Mouse (Mus musculus): ENCODE measurements around the gene Rnase2b. TPM values are rescaled to one million over a fixed set of nuclear protein-coding genes. Genes with fewer than 3 reads are reported as not detected.
"Not testable (repeated sequence)": the region's sequence is repeated elsewhere in the genome, so short reads cannot be mapped to it uniquely, and the experiment has no call there.

Gene Rnase2b
- not detected in 2 replicates for polyA plus RNA-seq (2016; fragmentation: Nextera tagmentation; extraction: Ambion mirVana)

GRCm38 (mm10) chr14:51161976-51162375, at the start of gene Rnase2b:
Gene Rnase2b, plus strand, starts transcription at chr14:51162260.
- H3K27ac ChIP-seq; DNase-seq (ENCODE audit: low spot score); H3K36me3 ChIP-seq; H3K27me3 ChIP-seq (ENCODE audit: insufficient read depth, poor library complexity, severe bottlenecking); H3K4me3 ChIP-seq; H3K9me3 ChIP-seq; H3K4me1 ChIP-seq (replicated peaks): not testable (repeated sequence)
- 91% methylated on average over 3 of the region's 3 CpGs for WGBS

DNA sequence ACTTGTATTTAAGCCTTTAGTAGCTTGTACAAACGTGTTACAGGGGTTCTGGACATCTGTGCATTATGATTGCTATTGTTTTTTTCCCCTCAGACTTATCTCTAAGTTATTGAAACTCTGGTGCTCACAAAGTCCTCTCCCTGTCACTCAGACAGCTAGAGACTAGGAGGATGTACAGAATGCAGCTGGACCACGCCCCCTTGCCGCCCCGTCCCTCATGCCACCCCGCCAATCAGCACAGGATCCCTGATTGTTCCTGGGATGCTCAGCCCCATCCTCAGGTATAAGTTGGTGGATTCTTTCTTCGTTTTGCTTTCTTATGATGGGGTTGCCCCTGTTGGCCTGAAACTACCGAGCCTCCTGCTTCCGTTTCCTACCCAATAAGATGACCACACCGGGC, 48.6 kb upstream of the Rnase2b start:
- no peaks in the 10 kb centered on the region for H3K27me3 ChIP-seq (ENCODE audit: insufficient read depth, poor library complexity, severe bottlenecking)
- H3K4me3 ChIP-seq, result no peak overlapping the region; the same call in 1 of the 2 replicates
- no peak overlapping the region for H3K27ac ChIP-seq
- WGBS, result 32% methylated on average over 9 of the region's 9 CpGs
- H3K36me3 ChIP-seq, result no peaks in the 10 kb centered on the region
- H3K9me3 ChIP-seq, result 0 out of 2 replicates have a peak, but pooled peaks cover 5% of the 10 kb centered on the region
- H3K4me1 ChIP-seq (replicated peaks), result peaks cover 9% of the 10 kb centered on the region; the same call in 1 of the 2 replicates
- no peak for DNase-seq (ENCODE audit: low spot score)

DNA sequence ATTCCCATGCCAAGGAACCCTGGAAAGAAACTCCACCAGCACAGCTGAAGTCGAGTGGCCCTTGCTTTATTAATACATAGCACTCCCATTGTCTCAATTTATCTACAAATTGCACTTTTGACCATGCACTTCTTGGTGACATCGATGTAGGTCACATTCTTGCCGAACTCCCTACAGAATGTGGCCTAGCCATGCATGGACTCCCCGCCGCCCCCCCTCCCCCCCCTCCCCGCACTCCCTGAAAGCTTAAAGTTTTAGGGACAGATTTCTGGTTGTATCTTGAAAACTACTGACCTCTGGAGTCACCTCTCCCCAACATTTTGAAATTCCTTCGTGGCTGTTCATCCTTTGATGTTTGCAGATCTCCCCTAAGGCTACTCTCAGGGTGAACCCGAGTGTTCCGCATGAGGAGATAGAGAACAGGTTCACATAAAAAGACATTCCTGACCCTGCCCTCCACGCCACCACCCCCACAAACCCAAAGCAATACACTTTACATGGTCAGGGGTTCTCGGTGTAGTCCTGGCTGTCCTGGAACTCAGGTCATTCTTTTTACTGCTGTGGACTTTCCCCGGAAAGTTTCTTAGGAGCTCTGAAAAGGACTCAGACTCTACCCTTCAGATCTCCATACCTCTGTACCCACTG, 48.0 kb upstream of the Rnase2b start, which contains the start of gene Eddm3b:
Eddm3b (plus strand) TSS at position 511 of the 645 bp plus-strand sequence.
- 42% methylated on average over 12 of the region's 12 CpGs for WGBS
- no peak within 1 kb of the TSS; the same call in 1 of the 2 replicates for H3K4me3 ChIP-seq
- no peak within 1 kb of the TSS for H3K27ac ChIP-seq
- peaks cover 9% of the 10 kb centered on the region; the same call in 1 of the 2 replicates for H3K4me1 ChIP-seq (replicated peaks)
- no peak for DNase-seq (ENCODE audit: low spot score)
- 0 out of 2 replicates have a peak, but pooled peaks cover 5% of the 10 kb centered on the region for H3K9me3 ChIP-seq
- no peaks in the 10 kb centered on the region for H3K27me3 ChIP-seq (ENCODE audit: insufficient read depth, poor library complexity, severe bottlenecking)
- H3K36me3 ChIP-seq, result no peaks in the 10 kb centered on the region

DNA sequence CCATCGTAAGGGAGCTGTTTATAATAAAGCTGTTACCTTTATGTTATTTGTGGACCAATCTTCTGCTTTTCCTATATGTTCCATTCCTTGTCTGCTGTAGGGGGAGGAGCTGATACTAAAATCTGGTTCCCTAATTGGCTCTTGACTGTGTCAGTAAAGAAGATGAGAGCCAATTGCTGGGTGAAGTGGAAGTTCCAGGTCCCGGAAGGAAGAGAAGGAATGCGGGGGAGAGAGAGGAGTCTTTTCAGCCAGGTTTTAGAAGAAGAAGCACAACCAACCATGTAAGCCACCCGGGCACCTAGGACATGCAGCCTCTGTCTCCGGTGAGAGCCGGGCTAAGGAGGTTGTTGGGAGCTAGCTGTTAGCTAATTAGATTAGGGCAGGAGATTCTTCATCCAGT, 36.4 kb upstream of the Rnase2b start:
- Histone ChIP-seq H3K4me1 (replicated peaks) (peaks cover 6% of the 10 kb centered on the region), H3K4me3 (no peak overlapping the region), H3K36me3 (no peaks in the 10 kb centered on the region), H3K27ac (no peak overlapping the region), H3K27me3 (ENCODE audit: insufficient read depth, poor library complexity, severe bottlenecking) (no peaks in the 10 kb centered on the region), H3K9me3 (0 out of 2 replicates have a peak, but pooled peaks cover 3% of the 10 kb centered on the region)
- DNase-seq (ENCODE audit: low spot score), result no peak
- 85% methylated on average over 6 of the region's 6 CpGs for WGBS

DNA sequence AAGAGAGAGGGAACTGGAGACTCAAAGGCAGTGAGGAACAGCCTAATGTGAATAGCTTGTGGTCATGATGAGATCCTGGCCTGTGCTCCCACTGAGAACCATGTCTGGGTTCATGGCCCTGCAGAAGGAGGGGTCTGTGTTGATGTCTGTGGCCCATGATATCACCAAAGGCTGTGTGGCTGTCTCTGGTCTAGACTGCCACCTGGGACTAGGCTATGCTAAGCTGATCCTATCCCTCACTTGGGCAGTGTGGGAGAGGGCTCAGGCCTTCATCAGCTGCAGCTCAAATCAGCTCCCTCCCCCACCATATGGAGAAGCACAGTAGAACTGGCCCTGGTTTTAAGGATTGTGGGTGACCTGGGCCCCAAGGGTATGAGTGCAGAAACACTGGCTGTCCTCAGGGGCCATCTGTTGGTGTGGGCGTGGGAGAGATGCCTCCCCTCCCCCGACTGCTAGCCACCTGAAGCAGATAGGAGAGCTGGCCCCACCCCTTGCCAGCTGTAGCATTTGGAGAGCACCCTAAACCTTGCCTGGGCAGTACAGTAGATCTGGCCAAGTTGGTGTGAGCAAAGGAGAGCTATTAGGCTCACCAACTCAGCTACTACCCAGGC, 34.3 kb upstream of the Rnase2b start:
- H3K4me1 ChIP-seq (replicated peaks), result peaks cover 2% of the 10 kb centered on the region
- no peaks in the 10 kb centered on the region for H3K27me3 ChIP-seq (ENCODE audit: insufficient read depth, poor library complexity, severe bottlenecking)
- no peak for DNase-seq (ENCODE audit: low spot score)
- 0 out of 2 replicates have a peak, but pooled peaks cover 3% of the 10 kb centered on the region for H3K9me3 ChIP-seq
- H3K36me3 ChIP-seq, result no peaks in the 10 kb centered on the region
- H3K27ac ChIP-seq, result peak overlapping the region; percentile 2; the same call in 1 of the 2 replicates
- WGBS, result 67% methylated on average over 2 of the region's 2 CpGs
- H3K4me3 ChIP-seq, result no peak overlapping the region

- Histone ChIP-seq H3K4me3 (no peak overlapping the region), H3K9me3 (0 out of 2 replicates have a peak, but pooled peaks cover 3% of the 10 kb centered on the region), H3K27me3 (ENCODE audit: insufficient read depth, poor library complexity, severe bottlenecking) (no peaks in the 10 kb centered on the region), H3K36me3 (no peaks in the 10 kb centered on the region), H3K4me1 (replicated peaks) (no peaks in the 10 kb centered on the region), H3K27ac (no peak overlapping the region)
- no peak for DNase-seq (ENCODE audit: low spot score)
- WGBS, result 85% methylated on average over 9 of the region's 9 CpGs
Observed at GRCm38 (mm10) chr14:51128775-51129623, 33.1 kb upstream of the Rnase2b start.

DNA sequence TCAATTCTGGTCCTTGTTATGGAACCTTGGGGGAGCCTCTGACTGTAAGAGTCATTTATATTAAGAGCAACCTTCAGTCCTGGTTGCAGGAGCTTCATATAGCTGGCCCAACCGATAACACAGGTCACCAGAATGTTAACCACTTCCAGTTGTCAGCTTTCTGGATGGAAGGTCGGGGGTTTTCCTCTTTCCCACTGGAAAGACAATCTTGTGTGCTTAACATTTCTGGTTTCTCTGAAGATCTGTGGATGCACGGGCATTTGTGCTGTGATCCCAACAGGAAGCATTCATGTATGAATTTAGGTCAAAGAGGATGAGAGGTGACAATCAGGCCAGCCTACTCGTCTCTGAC, 32.5 kb upstream of the Rnase2b start:
- Histone ChIP-seq H3K27ac (no peak overlapping the region), H3K4me1 (replicated peaks) (no peaks in the 10 kb centered on the region), H3K9me3 (0 out of 2 replicates have a peak, but pooled peaks cover 3% of the 10 kb centered on the region), H3K4me3 (no peak overlapping the region), H3K27me3 (ENCODE audit: insufficient read depth, poor library complexity, severe bottlenecking) (no peaks in the 10 kb centered on the region), H3K36me3 (no peaks in the 10 kb centered on the region)
- 76% methylated on average over 4 of the region's 4 CpGs for WGBS
- DNase-seq (ENCODE audit: low spot score), result no peak

GRCm38 (mm10) chr14:51130315-51130940, 31.6 kb upstream of the Rnase2b start:
- no peaks in the 10 kb centered on the region for H3K27me3 ChIP-seq (ENCODE audit: insufficient read depth, poor library complexity, severe bottlenecking)
- no peak overlapping the region for H3K4me3 ChIP-seq
- WGBS, result 92% methylated on average over 9 of the region's 9 CpGs
- no peaks in the 10 kb centered on the region for H3K36me3 ChIP-seq
- 0 out of 2 replicates have a peak, but pooled peaks cover 3% of the 10 kb centered on the region for H3K9me3 ChIP-seq
- no peaks in the 10 kb centered on the region for H3K4me1 ChIP-seq (replicated peaks)
- no peak overlapping the region for H3K27ac ChIP-seq
- no peak for DNase-seq (ENCODE audit: low spot score)

GRCm38 (mm10) chr14:51131086-51131815, 30.8 kb upstream of the Rnase2b start:
- no peak overlapping the region for H3K4me3 ChIP-seq
- no peak overlapping the region for H3K27ac ChIP-seq
- WGBS, result 80% methylated on average over 7 of the region's 7 CpGs
- no peaks in the 10 kb centered on the region for H3K4me1 ChIP-seq (replicated peaks)
- no peak for DNase-seq (ENCODE audit: low spot score)
- H3K36me3 ChIP-seq, result no peaks in the 10 kb centered on the region
- no peaks in the 10 kb centered on the region for H3K9me3 ChIP-seq
- H3K27me3 ChIP-seq (ENCODE audit: insufficient read depth, poor library complexity, severe bottlenecking), result no peaks in the 10 kb centered on the region

GRCm38 (mm10) chr14:51132372-51132771, 29.7 kb upstream of the Rnase2b start:
- no peak for DNase-seq (ENCODE audit: low spot score)
- 93% methylated on average over 4 of the region's 4 CpGs for WGBS
- Histone ChIP-seq H3K27ac (no peak overlapping the region), H3K9me3 (no peaks in the 10 kb centered on the region), H3K36me3 (no peaks in the 10 kb centered on the region), H3K4me3 (no peak overlapping the region), H3K4me1 (replicated peaks) (no peaks in the 10 kb centered on the region), H3K27me3 (ENCODE audit: insufficient read depth, poor library complexity, severe bottlenecking) (no peaks in the 10 kb centered on the region)

- no peaks in the 10 kb centered on the region for H3K36me3 ChIP-seq
- no peaks in the 10 kb centered on the region for H3K9me3 ChIP-seq
- no peak overlapping the region for H3K4me3 ChIP-seq
- no peaks in the 10 kb centered on the region for H3K4me1 ChIP-seq (replicated peaks)
- no peak overlapping the region for H3K27ac ChIP-seq
- no peak for DNase-seq (ENCODE audit: low spot score)
- 91% methylated on average over 2 of the region's 2 CpGs for WGBS
- no peaks in the 10 kb centered on the region for H3K27me3 ChIP-seq (ENCODE audit: insufficient read depth, poor library complexity, severe bottlenecking)
Observed at GRCm38 (mm10) chr14:51140342-51140741, 21.7 kb upstream of the Rnase2b start.

DNA sequence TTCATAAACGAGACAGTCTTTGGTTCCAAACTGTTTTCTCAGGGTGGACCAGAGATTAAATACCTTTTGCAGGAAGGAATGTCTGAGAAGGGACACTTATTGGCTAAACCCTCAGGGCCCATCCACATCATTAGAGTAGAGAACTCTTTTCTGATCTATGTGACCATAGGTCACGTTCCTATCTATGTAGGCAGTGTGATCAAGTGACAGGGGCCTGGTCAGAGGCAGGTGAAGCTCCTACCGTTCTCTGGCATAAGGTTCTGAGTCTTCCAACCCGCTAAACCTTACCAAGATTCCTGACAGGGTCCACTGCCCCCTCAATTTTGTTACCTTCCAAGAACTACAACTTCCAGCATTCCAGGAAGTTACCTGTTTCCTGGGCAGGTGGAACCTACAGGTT, 19.9 kb upstream of the Rnase2b start:
- H3K4me3 ChIP-seq, result no peak overlapping the region
- H3K9me3 ChIP-seq, result no peaks in the 10 kb centered on the region
- no peak overlapping the region for H3K27ac ChIP-seq
- no peaks in the 10 kb centered on the region for H3K36me3 ChIP-seq
- 86% methylated on average over 4 of the region's 4 CpGs for WGBS
- DNase-seq (ENCODE audit: low spot score), result no peak
- H3K27me3 ChIP-seq (ENCODE audit: insufficient read depth, poor library complexity, severe bottlenecking), result no peaks in the 10 kb centered on the region
- H3K4me1 ChIP-seq (replicated peaks), result peaks cover 9% of the 10 kb centered on the region
